Mouse (Mus musculus) left cerebral cortex, postnatal 14 days (tissue): ENCODE data around the gene Arap2. TPM values are rescaled to one million over a fixed set of nuclear protein-coding genes. Genes with fewer than 3 reads are reported as not detected.

Source experiments
- DNase-seq, 2 experiments: peaks; one replicate each; pipeline ENCODE4 v3.0.0; 2021 to 2022; ENCODE audit warnings: low spot score in 2 of 2, mixed read lengths in 1 of 2
- intact Hi-C: fragments of 180-260 bp; cut with DNase I; formaldehyde crosslinking; loops from one replicate; pipeline ENCODE4 v1.15.1; 2025
- total RNA-seq, 2 experiments: library from RNA; stranded (reverse); gene quantifications; 2 replicates each; pipeline ENCODE4 v1.2.3; 2021

Arap2 gene
- total RNA-seq, 2 experiments from 2014 or later = 50.6 to 51.8 TPM

DNA sequence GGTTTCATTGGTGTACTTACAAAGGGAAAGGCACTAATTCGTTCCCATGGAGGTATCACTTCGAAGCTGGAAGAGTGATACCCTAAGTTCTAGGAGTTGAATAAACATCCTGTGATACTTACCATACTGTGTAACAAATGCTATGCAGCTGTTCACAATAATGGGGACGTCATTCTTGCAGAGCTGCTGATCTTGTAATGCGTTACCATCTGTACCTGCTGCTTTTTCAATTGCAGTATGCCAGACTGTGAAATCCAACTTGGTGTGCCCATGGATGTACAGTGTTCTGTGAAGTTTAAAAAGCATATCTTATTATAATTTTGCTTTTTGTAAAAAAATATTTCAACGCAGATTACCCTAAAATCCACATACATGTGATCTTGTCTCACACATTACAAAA, 112.0 kb downstream of the Arap2 start:
- no peak for DNase-seq
- intact Hi-C loops = no loop called here

DNA sequence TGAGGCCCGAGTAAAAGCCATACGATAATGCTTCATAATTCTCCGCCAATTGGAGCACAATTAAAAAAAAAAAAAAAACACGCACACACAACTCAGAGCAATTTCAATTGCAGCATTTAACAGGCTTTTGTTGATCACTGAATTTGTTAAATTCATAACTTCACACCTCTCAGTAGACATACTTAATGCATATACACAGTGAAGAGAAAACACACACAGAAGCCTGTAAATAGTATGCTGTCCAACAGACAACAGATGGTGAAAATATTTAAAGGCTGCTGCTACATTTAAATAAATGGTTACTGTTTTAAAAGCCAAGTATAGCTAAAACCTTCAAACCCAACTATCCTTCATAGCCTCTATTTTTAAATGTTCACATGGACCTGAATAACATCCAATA, 123.6 kb downstream of the Arap2 start:
- no peak for DNase-seq
- intact Hi-C loops = no loop called here

DNA sequence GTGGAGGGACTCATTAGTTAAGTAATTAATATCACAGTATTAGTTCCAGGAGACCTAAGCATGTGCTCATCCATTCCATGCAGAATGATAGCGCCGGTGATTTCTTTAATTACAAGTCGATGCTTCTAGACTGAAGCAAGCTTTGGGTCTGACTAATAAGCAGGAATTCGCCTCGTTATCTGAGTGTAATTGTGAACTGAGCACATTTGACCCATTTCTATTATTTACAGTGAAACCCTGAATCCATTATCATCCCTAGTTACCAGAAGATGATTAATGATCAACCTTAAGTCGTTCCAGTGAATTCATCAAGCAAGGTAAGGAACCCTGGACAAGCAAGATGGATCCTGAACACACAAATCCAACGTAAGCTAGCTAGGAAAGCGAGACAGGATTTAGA, 125.5 kb downstream of the Arap2 start:
- intact Hi-C loops = no loop called here
- no peak for DNase-seq

DNA sequence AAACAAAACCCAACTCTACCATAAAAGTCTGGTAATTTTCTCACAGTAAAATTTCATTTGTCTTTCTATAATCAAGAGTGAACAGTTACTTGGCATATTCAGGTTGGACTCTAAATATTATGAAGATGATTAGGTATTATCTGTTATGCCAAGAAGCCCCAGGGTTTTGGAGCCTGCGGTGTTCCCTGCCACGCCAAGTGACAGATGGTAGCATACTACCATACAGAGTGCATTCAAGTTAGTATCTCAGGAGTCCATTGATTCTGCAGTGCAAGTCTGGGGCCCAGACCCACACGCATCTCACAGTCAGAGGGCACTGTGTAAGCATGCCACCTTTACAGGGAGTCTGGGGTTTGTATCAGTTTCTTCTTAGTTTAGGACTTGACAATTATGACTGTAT, 129.6 kb downstream of the Arap2 start:
- intact Hi-C loops = no loop called here

DNA sequence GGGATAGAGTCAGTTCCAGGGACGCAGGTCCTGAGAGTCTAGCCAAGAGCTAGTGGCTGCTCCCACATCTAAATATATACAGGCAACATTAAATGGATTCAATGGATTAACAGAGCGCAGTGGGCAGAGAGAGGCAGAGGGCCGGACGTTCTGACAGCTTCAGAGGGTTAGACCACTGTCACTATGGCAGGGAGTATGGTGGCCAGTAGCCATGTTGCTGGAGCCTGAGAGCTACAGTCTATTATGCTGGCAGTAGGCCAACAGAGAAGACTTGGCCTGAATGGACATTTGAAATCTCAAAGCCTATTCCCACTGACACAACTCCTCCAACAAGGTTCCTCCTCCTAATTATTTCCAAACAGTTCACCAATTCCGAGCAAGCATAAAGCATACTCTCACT, 137.1 kb downstream of the Arap2 start:
- intact Hi-C loops = no loop called here
- DNase-seq = no peak

More for the DNA sequence above, 129.6 kb downstream of the Arap2 start:
- no peak for DNase-seq

DNA sequence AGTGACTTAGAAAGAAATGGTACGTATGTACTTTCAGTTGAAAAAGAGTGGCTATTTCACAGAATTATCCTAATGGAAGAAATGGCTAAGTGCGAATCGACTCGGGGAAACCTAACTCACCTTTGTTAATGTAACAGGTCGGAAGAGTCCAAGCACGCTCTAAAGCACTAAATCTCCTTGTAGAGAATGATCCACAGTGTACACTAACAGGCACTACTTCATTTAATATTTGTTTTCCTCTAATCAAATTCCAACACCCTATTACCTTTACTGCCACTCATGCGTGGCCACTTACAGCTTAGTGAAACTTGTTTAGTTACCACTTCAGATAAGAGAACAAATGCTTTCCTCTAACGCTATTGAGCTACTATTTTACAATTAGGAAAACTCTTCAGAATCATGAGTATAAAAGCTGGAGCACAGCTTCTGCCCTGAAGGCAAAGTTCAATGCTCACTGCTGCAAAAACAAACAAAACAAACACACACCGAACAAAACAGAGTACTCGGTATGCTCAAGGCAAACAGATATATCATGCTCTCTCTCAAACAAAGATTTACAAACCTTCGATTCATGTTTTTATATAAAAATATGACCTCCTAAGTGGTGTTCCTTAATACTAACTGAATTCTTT, 143.0 kb downstream of the Arap2 start:
- DNase-seq = no peak
- intact Hi-C loops = no loop called here

DNA sequence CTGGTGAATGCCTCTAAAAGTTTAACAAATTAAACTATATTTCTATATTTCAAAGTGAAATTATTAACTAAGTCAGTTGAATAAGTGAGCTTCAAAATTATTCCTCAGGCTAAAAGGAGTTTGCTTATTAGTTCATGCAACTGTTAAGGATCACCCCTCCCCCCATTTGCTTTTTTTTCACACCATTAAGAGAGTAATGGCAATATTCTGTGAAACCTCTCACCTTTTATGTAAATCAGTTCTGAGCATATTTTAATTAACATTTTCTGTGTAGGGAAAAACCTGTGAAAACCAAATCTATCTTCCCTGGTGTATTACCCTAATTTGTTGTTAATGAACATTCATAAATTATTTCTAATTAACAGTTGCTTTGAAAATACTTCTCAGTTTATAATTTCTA, 147.7 kb downstream of the Arap2 start:
- no peak for DNase-seq
- intact Hi-C loops = no loop called here

DNA sequence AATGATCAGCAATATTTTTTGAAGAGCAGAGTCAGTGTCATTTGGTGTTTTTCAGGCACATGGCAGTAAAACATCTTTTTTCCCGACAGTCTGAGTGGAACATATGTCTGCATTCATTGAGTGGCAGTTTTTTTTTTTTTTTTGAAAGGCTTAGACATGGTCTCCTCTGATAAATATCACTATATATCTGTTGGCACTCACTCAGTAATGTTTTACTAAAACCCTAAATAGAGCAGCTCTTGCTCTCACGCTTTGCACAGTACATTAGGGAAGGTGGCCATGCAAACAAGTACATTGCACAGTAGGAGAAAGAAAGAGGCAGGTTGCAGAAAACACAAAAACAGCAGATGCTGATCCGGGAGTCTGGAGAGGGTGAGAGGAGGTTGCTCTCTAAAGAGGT, 154.0 kb downstream of the Arap2 start:
- no peak for DNase-seq
- intact Hi-C loops = no loop called here

DNA sequence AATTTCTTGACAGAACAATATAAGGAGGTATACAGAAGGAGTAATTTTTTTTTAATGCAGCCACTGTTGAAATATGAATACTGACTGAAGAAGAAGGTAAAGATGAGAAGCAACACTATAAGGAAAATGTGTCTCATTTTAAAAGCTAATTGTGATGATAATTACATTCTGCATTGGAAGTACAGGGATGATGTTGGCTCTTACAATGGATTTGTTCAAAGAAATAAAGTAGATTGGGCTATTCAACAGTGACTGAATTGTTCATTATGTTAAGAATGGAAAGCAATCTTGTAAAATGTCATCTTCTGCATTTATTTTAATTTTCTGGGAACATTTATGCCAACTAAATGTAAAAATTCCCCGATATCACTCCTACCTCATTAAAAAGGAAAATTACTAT, 178.6 kb downstream of the Arap2 start:
- intact Hi-C loops = no loop called here
- no peak for DNase-seq

DNA sequence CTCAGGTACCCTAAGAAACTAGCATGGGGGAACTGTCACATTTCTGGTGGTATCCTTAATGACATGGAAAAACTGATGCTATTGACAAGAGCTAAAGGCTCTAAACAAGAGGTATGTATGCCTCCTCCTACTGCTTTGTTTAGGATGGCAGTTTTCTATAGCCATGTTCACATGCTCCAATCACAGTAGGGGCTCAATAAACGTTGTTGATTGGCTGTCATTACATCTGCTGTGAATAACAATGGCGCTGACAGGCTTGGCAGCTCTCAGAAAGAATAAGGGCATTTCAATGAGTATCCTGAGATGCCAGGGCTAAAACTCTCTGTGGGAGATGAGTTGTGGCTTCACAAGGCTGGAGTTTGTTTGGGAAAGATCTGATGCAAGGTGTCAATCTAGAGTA, 183.3 kb downstream of the Arap2 start:
- intact Hi-C loops = no loop called here
- no peak for DNase-seq

DNA sequence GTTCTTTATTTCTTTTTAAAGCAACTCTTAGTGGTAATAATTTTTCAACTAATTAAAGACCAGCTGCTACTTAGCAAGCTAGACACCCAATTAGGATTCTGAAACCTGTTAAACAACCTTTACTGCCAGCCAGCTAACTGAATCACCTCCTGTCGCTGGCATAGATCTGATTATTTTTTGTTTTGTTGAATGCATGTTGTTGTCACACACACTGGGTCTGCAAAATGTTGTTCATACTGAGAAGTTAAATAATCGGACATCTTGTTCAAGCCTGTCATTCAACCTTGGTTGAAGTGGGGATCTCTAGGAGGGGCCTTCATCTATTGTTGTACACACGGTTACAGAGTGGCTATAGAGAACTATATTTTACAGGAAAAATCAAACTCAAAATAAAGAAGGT, 184.3 kb downstream of the Arap2 start:
- no peak for DNase-seq
- intact Hi-C loops = no loop called here

DNA sequence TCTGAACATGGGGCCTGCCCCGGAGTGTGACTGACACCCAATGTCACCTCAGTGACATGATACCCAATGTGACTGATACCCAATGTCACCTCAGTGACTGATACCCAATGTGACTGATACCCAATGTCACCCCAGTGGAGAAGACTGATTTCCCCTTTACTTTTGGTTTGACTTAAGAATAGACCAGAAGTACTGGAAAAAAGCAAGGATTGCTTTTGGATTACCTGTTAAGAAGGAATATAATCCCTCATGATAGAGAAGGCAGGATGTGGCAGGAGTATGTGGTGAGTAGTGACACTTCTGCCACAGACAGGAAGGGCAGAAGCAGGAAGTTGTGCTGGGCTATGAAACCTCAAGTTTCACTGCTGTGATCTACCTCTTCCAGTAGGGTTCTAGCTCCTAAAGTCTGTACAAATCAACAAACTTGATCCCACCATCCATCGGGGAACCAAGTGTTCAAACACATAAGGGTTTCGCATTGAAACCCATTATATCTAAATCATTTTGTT, 191.6 kb downstream of the Arap2 start:
- no peak for DNase-seq
- intact Hi-C loops = no loop called here

Other genes starting within 250 kb of the Arap2 start
- gene Dthd1, start 47.7 kb upstream of the Arap2 start, total RNA-seq = not detected